Mouse (Mus musculus): ENCODE measurements around the gene Nrf1.

The Nrf1 gene

GRCm38 (mm10) chr6:30078938-30079529 is 31.2 kb downstream of the Nrf1 start:
- DNase-seq (ENCODE audit: low spot score in 2 of 2) = no peak

- peak; percentile 35 to 36 for DNase-seq (ENCODE audit: low spot score in 2 of 2)
Observed at GRCm38 (mm10) chr6:30081339-30081738, 33.6 kb downstream of the Nrf1 start.

GRCm38 (mm10) chr6:30083307-30083706 is 35.5 kb downstream of the Nrf1 start:
- DNase-seq (ENCODE audit: low spot score in 2 of 2) = no peak

GRCm38 (mm10) chr6:30085351-30085750 is 37.6 kb downstream of the Nrf1 start:
- DNase-seq (ENCODE audit: low spot score in 2 of 2) = no peak

- no peak for DNase-seq (ENCODE audit: low spot score in 2 of 2)
Observed at GRCm38 (mm10) chr6:30091221-30091620, 43.4 kb downstream of the Nrf1 start.

GRCm38 (mm10) chr6:30092816-30093215 is 45.0 kb downstream of the Nrf1 start:
- DNase-seq (ENCODE audit: low spot score in 2 of 2) = no peak

- no peak for DNase-seq (ENCODE audit: low spot score in 2 of 2)
Observed at GRCm38 (mm10) chr6:30101773-30102415, 54.1 kb downstream of the Nrf1 start.

GRCm38 (mm10) chr6:30106091-30106490 is 58.3 kb downstream of the Nrf1 start:
- DNase-seq (ENCODE audit: low spot score in 2 of 2) = no peak

- no peak for DNase-seq (ENCODE audit: low spot score in 2 of 2)
Observed at GRCm38 (mm10) chr6:30107456-30107855, 59.7 kb downstream of the Nrf1 start.

GRCm38 (mm10) chr6:30109820-30110502 is 62.2 kb downstream of the Nrf1 start:
- DNase-seq (ENCODE audit: low spot score in 2 of 2) = no peak

- DNase-seq (ENCODE audit: low spot score in 2 of 2) = peak in 1 of 2 experiments; percentile 39
Observed at GRCm38 (mm10) chr6:30112349-30113132, 64.8 kb downstream of the Nrf1 start.

GRCm38 (mm10) chr6:30114101-30114500 is 66.3 kb downstream of the Nrf1 start:
- DNase-seq (ENCODE audit: low spot score in 2 of 2) = no peak

GRCm38 (mm10) chr6:30121152-30121551 is 73.4 kb downstream of the Nrf1 start:
- DNase-seq (ENCODE audit: low spot score in 2 of 2) = no peak

GRCm38 (mm10) chr6:30121600-30121999 is 73.8 kb downstream of the Nrf1 start:
- DNase-seq (ENCODE audit: low spot score in 2 of 2) = no peak

- DNase-seq (ENCODE audit: low spot score in 2 of 2) = no peak
Observed at GRCm38 (mm10) chr6:30123391-30123790, 75.6 kb downstream of the Nrf1 start.

- no peak for DNase-seq (ENCODE audit: low spot score in 2 of 2)
Observed at GRCm38 (mm10) chr6:30126060-30126459, 78.3 kb downstream of the Nrf1 start.

- DNase-seq (ENCODE audit: low spot score in 2 of 2) = no peak
Observed at GRCm38 (mm10) chr6:30126766-30127165, 79.0 kb downstream of the Nrf1 start.

GRCm38 (mm10) chr6:30132399-30132798 is 84.6 kb downstream of the Nrf1 start:
- DNase-seq (ENCODE audit: low spot score in 2 of 2) = no peak

- DNase-seq (ENCODE audit: low spot score in 2 of 2) = no peak
Observed at GRCm38 (mm10) chr6:30135590-30135989, 87.8 kb downstream of the Nrf1 start.

- no peak for DNase-seq (ENCODE audit: low spot score in 2 of 2)
Observed at GRCm38 (mm10) chr6:30137227-30137626, 89.4 kb downstream of the Nrf1 start.

GRCm38 (mm10) chr6:30139329-30140045 is 91.7 kb downstream of the Nrf1 start:
- DNase-seq (ENCODE audit: low spot score in 2 of 2) = no peak

- DNase-seq (ENCODE audit: low spot score in 2 of 2) = no peak
Observed at GRCm38 (mm10) chr6:30143263-30143662, 95.5 kb downstream of the Nrf1 start.
